Mouse (Mus musculus) kidney, adult 2 months (tissue): ENCODE measurements around the gene Ralgapa1. TPM values are rescaled to one million over a fixed set of nuclear protein-coding genes. Genes with fewer than 3 reads are reported as not detected.
"Not testable (repeated sequence)": the region's sequence is repeated elsewhere in the genome, so short reads cannot be mapped to it uniquely, and the experiment has no call there.

Experiments
- DNase-seq: peaks from one replicate; pipeline ENCODE4 v3.0.0; 2021
- H3K27ac ChIP-seq: fragments of 200-500 bp; 2 replicates; pipeline ENCODE4 v1.5.1; 2012; ENCODE audit warnings: low read depth, low read length, control low read depth, inconsistent platforms; ENCODE audit not compliant: insufficient read depth
- H3K27me3 ChIP-seq: fragments of 200-500 bp; replicated peaks from 2 replicates; pipeline ENCODE4 v1.6.1; 2012; ENCODE audit warnings: mild to moderate bottlenecking, moderate library complexity, low read length, inconsistent platforms; ENCODE audit not compliant: control insufficient read depth, insufficient read depth
- H3K36me3 ChIP-seq: fragments of 200-500 bp; 2 replicates; pipeline ENCODE4 v1.6.1; 2012; ENCODE audit warnings: mild to moderate bottlenecking, moderate library complexity, low read length, inconsistent platforms; ENCODE audit not compliant: control insufficient read depth, insufficient read depth
- H3K4me1 ChIP-seq: fragments of 200-500 bp; 2 replicates; pipeline ENCODE4 v1.6.1; 2011; ENCODE audit warnings: low read length; ENCODE audit not compliant: control insufficient read depth, insufficient read depth
- H3K4me3 ChIP-seq: fragments of 200-500 bp; 2 replicates; pipeline ENCODE4 v1.5.1; 2011; ENCODE audit warnings: mild to moderate bottlenecking, low read depth, low read length, control low read depth; ENCODE audit not compliant: insufficient read depth
- CTCF ChIP-seq: fragments of 200-500 bp; conservative IDR thresholded peaks from 2 replicates; pipeline ENCODE4 v1.5.1; 2011; ENCODE audit warnings: low read depth, mild to moderate bottlenecking, control low read depth, low read length, moderate library complexity, mixed read lengths; ENCODE audit not compliant: insufficient read depth, insufficient read length
- POLR2A ChIP-seq: fragments of 200-500 bp; IDR thresholded peaks from one replicate; pipeline ENCODE4 v1.6.1; 2011; ENCODE audit warnings: low read depth, low read length, control low read depth
- WGBS: fragments of 180-500 bp; shearing (Covaris S2); methylation state at CpG from one replicate; pipeline ENCODE4 v1.1.7; 2018; 5-methylcytosine and 5-hydroxymethylcytosine counted together
- polyA plus RNA-seq: library from polyadenylated mRNA; depleted of rRNA; stranded (reverse); fragments of >200 nt; gene quantifications from 2 replicates; pipeline ENCODE4 v1.2.3, GENCODE M21; 2012

Gene Ralgapa1
- polyA plus RNA-seq, 1 experiment, result 20.2 TPM

DNA sequence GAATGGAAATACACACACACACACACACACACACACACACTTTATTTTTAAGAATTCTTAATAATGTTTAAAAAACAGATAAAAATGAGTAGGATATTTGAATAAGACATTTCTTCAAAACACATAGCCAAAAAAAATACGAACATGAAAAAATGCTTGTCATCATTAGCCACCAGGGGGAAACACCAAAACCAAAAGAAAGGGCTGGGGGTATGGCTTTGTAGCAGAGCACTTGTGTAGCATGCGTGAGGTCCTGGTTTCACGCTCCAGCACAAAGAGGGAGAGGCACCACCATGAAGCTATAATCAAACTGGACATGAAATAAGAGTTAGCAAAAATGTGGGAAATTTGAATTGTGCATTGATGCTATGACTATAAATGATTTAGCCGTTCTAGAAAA is 19.8 kb downstream of the Ralgapa1 start:
- TF ChIP-seq CTCF (no peak), POLR2A (no peak)
- no peaks in the 10 kb centered on the region for H3K27me3 ChIP-seq

DNA sequence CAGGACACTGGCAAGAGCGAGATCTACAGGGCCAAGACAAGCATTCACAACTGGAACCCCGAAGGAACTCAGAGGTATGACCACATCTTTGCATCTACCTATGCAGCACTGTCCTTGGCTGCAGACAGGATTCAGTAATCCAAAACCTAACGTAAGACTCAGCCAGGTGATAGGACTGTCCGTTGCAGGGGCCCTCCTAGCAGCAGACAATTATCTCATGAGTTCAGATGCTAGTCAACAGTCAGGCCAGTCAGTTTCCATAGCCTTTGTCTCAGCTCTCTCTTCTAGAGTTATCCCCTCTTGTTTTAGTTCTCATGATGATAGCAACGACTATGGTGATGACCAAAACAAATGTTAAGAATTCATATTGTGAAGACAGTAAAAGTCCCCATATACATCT is 20.8 kb downstream of the Ralgapa1 start:
- WGBS, result 89% methylated on average over 5 of the region's 5 CpGs
- no peaks in the 10 kb centered on the region for H3K4me1 ChIP-seq
- DNase-seq, result no peak
- no peaks in the 10 kb centered on the region for H3K36me3 ChIP-seq
- no peak overlapping the region for H3K27ac ChIP-seq
- H3K27me3 ChIP-seq, result no peaks in the 10 kb centered on the region
- H3K4me3 ChIP-seq, result no peak overlapping the region
- TF ChIP-seq CTCF (no peak), POLR2A (no peak)

More for the DNA sequence above, 19.8 kb downstream of the Ralgapa1 start:
- 88% methylated on average over 4 of the region's 4 CpGs for WGBS
- DNase-seq, result no peak
- no peak overlapping the region for H3K27ac ChIP-seq
- H3K4me1 ChIP-seq, result no peaks in the 10 kb centered on the region
- no peaks in the 10 kb centered on the region for H3K36me3 ChIP-seq
- no peak overlapping the region for H3K4me3 ChIP-seq

DNA sequence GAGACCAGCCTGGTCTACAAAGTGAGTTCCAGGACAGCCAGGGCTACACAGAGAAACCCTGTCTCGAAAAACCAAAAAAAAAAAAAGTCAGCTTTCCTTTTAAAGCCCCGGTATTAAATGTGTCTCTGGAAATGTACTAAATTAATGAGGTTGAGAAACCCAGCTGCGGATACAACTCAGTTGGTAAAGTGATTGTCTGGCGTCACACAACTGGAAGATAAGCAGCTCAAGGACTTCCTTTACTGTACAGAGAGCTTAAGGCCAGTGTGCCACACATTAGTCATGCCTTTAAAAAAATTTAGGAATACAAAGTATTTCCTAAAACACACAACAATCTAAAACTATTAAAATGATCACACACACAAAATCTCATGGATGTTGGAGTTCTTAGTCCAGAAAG is 22.2 kb downstream of the Ralgapa1 start:
- WGBS, result 74% methylated on average over 4 of the region's 4 CpGs
- Histone ChIP-seq H3K27ac (no peak overlapping the region), H3K36me3 (no peaks in the 10 kb centered on the region), H3K4me1 (no peaks in the 10 kb centered on the region), H3K27me3 (no peaks in the 10 kb centered on the region), H3K4me3 (no peak overlapping the region)
- no peak for DNase-seq
- TF ChIP-seq CTCF (no peak), POLR2A (no peak)

DNA sequence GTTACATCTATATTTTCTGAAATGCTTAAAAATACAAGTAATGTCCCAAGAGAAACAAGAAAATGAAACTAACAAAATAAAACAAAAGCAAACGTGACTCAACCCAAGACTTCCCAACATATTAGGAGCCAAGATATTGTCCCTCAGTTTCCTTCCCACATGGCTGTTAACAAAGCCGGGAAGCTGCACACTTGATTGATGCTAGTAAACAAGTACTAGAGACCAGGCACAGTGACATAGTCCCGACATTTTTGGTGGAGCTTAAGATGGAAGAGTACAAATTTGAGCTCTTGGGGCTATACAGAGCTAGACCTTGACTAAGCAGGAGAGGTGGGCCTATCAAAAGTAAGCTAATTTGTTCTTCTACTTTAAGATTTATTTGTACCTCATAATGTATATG is 23.9 kb downstream of the Ralgapa1 start:
- Histone ChIP-seq H3K27me3 (no peaks in the 10 kb centered on the region), H3K27ac (peak overlapping the region; percentile 77; the same call in 1 of the 2 replicates), H3K4me3 (no peak overlapping the region), H3K4me1 (no peaks in the 10 kb centered on the region), H3K36me3 (no peaks in the 10 kb centered on the region)
- no peak for TF ChIP-seq CTCF
- TF ChIP-seq POLR2A, result no peak
- peak; percentile 57 for DNase-seq
- 66% methylated on average over 3 of the region's 3 CpGs for WGBS

DNA sequence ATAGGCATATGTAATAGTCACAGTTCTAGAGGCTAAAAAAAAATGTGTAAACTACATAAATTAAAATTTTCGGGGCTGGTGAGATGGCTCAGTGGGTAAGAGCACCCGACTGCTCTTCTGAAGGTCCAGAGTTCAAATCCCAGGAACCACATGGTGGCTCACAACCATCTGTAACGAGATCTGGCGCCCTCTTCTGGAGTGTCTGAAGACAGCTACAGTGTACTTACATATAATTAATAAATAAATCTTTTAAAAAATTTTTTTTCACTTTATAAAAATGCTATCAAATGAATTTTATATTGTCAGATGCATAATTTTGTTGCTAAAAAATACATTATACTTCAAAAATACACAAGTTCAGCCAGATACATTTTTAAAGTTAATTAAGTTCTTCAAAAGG is 26.5 kb downstream of the Ralgapa1 start:
- H3K27ac ChIP-seq, DNase-seq, H3K4me1 ChIP-seq, H3K4me3 ChIP-seq, H3K27me3 ChIP-seq, H3K36me3 ChIP-seq: not testable (repeated sequence)
- WGBS, result 85% methylated on average over 4 of the region's 4 CpGs

DNA sequence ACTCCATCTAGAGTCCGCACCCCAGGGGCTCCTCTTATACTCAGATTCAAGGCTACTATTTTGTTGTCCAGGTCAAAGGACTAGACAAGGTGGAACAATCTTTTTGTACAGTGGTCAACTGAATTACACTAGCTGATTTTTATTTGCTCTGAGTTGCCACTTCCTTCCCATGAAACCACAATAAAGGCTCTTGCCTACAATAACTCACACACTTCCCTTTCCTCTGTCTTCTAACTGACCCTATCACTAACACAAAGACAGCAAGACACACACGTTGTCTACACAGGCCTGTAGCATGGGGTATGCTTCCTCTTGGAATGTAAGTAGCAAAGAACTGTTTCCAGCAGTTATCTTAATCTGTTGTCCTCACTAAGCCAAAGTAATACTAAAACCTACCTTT is 35.7 kb downstream of the Ralgapa1 start:
- Histone ChIP-seq H3K27ac (no peak overlapping the region), H3K36me3 (peaks cover 4% of the 10 kb centered on the region), H3K27me3 (no peaks in the 10 kb centered on the region), H3K4me3 (no peak overlapping the region), H3K4me1 (no peaks in the 10 kb centered on the region)
- TF ChIP-seq POLR2A (no peak), CTCF (no peak)
- WGBS, result 47% methylated on average over 2 of the region's 2 CpGs
- DNase-seq, result no peak

DNA sequence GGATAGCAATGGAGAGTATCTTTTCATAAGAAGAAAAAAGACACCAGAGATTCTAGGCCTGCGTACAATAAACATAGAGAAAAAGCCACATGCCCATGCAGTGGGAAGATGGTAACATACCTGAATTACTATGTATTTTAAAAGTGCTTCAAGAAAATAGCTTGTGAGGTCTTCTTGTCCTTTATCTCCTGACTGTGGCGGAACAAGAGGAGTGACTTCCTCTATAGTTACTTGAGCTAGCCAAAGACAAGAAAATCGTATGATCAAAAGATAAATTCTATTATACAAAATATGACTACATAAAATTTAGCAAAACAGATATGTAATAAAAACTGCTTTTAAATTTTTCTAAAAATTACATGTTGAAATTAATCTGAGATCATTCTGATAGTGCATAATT is 38.3 kb downstream of the Ralgapa1 start:
- 91% methylated on average over 3 of the region's 3 CpGs for WGBS
- Histone ChIP-seq H3K27ac (no peak overlapping the region), H3K36me3 (peaks cover 4% of the 10 kb centered on the region), H3K4me1 (no peaks in the 10 kb centered on the region), H3K4me3 (no peak overlapping the region), H3K27me3 (no peaks in the 10 kb centered on the region)
- TF ChIP-seq CTCF (no peak), POLR2A (no peak)
- no peak for DNase-seq

DNA sequence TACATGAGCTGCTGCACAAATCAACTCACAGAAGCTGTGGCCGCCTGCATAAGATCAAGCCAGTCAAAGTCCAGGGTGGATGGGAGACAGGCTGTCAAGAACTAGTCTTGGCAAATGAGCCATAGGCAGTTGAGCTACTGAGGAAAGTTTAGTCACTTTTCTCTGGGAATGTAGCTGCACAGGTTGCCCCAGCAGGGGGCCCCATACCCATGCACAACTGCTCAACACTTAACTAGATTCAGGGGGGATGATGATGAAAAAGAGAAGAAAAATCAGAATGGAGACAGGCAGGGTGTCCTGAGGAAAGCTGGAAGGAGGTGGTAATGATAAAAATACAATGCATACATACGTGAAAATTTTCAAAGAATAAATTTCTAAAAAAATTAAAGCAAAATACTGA is 42.7 kb downstream of the Ralgapa1 start:
- Histone ChIP-seq H3K36me3 (peaks cover 4% of the 10 kb centered on the region), H3K27me3 (no peaks in the 10 kb centered on the region), H3K4me3 (no peak overlapping the region), H3K4me1 (no peaks in the 10 kb centered on the region), H3K27ac (no peak overlapping the region)
- no peak for TF ChIP-seq POLR2A
- peak; percentile 66 for TF ChIP-seq CTCF
- peak; percentile 33 for DNase-seq
- 74% methylated on average over 2 of the region's 2 CpGs for whole genome bisulfite sequencing
